Mouse (Mus musculus) heart, adult 18-20 months (tissue): Measurements from ENCODE around the gene Plcl2. TPM values are rescaled to one million over a fixed set of nuclear protein-coding genes. Genes with fewer than 3 reads are reported as not detected.

ENCODE experiments used
- DNase-seq, 2 experiments: peaks; one replicate each; pipeline ENCODE4 v3.0.0; 2021 to 2022; ENCODE audit warnings: mixed read lengths in 1 of 2
- total RNA-seq, 2 experiments: library from RNA; stranded (reverse); gene quantifications; 2 replicates each; pipeline ENCODE4 v1.2.3; 2021

Gene Plcl2
- total RNA-seq, 2 experiments from 2014 or later = 8.7 to 9.1 TPM

- no peak for DNase-seq
These were observed 10.0 kb upstream of the Plcl2 start for GRCm38 (mm10) chr17:50499091-50499790.

DNA sequence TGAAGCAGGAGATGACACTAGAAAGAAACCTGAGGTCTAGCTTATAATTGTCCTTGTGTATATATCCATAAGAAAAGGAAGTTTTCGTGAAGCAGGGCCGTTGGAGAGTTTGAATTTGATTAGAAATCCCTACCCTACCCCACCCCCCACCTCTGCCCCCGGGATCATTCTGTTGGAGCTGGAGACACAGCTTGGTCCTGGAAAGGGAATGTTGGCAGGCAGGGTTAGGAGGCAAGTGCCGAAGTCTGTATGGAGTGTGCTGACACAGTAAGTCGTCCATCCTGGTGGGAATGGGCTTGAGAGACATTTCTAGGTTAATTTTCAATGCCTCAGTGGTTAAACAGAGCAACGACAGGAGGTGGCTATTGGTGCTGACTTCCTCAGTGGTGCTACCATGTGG, 8.4 kb upstream of the Plcl2 start:
- no peak for DNase-seq

- no peak for DNase-seq
These were observed 6.1 kb upstream of the Plcl2 start for GRCm38 (mm10) chr17:50503075-50503474.

- no peak for DNase-seq
These were observed 4.9 kb upstream of the Plcl2 start for GRCm38 (mm10) chr17:50504070-50504846.

GRCm38 (mm10) chr17:50505910-50506634, 3.1 kb upstream of the Plcl2 start:
- no peak for DNase-seq

DNA sequence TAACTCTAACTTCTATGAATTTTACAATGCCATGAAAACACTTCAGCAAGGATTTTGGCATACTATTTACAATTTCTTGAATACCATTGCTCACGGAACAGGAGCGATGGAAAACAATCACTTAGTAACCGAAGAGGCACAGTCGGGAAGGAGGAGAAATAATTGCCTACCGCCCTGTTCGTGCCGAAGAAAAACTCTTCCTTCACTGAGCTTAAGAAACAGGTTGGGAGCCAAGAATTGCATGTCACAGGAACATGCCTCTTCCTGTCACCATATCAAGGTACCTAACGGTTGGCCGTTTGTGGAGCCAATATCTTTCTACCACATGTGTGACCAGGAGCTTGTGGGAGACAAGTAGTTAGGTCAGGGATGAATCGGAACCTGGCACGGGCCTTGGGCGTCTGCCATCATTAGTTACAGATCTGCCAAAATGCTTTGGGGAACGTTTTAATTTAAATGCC, 2.3 kb upstream of the Plcl2 start:
- DNase-seq = peak in 1 of 2 experiments; percentile 34

DNA sequence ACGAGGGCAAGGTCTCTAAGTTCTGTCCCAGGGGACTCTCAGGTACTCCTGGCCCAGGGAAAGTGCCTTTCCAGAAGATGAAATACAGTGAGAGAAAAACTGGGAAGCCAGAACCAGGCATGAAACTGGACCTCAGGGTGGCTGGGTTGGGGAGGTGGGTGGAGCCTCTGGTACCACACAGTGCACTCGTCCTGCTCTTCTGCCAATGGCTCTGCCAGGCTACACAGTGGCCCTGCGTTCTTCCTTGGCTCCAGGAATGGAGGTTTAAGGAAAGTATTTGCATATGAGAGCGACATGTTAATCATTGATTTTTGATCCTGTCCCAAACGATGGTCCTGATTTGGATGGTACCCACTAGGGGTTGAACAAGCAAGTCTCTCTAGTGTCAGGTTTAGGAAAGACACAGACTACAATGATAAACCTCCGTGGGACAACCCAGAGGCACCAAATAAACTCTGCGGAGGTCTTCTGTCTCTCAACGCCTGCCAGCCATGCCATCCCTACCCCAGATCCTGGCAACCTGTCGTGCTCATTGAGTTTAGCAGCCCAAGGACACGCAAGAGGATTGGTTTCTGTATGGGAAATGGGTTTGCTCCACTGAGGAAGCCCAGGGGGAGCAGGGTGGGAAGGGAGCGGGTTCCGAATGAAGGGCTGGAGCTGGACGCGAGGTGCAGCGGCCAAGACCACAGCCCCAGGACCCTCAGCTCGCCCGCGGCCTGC, 988 bp upstream of the Plcl2 start:
- DNase-seq = peak in 1 of 2 experiments; percentile 18

DNA sequence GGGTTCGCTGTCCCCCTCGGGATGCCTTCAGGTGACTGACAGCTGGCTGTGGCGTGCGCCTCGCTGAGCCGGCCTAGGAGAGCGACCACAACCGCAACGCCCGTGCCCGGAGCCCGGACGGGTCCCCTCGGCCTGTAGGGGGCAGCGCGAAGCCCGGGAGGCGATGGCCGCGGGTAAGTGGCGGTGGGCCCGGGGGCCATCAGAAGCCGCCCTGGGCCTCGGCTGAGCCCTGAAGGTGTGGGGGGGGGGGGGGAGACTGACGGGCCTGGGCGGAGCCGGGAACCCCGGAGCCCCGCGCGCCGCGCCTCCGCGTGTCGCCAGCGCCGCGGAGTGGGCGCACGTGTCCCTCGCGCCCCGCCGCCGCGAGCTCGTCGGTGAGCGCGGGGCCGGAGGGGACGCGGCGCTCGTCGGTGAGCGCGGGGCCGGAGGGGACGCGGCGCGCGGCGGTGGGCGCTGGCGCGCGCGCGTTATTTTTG, 390 bp upstream of the Plcl2 start:
- peak; percentile 77 to 81 for DNase-seq

DNA sequence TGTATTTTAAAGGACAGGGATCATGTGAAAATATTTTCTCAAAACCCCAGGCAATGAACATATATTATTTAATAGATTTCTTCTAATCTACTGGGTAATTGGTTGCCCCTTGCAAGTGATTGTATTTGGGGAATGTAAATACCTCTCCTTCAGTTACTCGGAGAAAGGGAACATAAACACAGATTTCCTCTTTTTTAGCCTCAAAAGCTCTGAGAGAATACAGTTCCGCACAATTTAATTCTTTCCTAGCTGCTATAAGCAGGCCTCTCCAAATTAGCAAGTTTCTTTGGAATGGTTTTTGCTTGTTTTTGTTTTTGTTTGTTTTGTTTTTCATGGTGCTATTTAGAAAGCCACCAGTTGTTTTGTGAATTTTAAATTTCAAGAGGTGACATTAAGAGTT, 1.1 kb downstream of the Plcl2 start:
- DNase-seq = no peak

GRCm38 (mm10) chr17:50510741-50511140, 1.5 kb downstream of the Plcl2 start:
- peak in 1 of 2 experiments; percentile 29 for DNase-seq

DNA sequence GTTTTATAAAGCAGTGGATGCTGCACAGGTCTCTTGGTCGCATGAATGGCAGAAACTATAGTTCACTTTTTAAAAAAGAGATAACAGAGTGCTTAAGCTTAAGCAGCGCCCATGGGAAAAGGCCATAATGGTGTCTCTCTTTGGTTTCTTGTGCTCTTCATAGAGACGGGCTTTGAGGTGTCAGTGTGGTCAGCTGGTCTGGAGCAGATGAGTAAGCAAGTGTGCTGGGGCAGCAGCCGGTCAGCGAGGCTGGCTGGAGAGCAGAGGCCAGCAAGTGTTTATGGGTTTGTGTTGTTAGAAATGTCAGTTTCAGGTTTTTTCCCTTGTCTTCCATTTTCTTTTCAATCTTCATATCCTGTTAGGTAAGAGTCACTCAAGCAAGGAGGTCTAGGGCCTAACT, 3.0 kb downstream of the Plcl2 start:
- DNase-seq = no peak

GRCm38 (mm10) chr17:50512841-50513240, 3.6 kb downstream of the Plcl2 start:
- no peak for DNase-seq

- no peak for DNase-seq
These were observed 4.2 kb downstream of the Plcl2 start for GRCm38 (mm10) chr17:50513376-50513775.

GRCm38 (mm10) chr17:50514012-50514411, 4.8 kb downstream of the Plcl2 start:
- DNase-seq = no peak

GRCm38 (mm10) chr17:50515926-50516325, 6.7 kb downstream of the Plcl2 start:
- DNase-seq = no peak

GRCm38 (mm10) chr17:50517781-50518415, 8.7 kb downstream of the Plcl2 start:
- DNase-seq = no peak

GRCm38 (mm10) chr17:50519588-50519987, 10.4 kb downstream of the Plcl2 start:
- DNase-seq = no peak

- DNase-seq = no peak
These were observed 13.4 kb downstream of the Plcl2 start for GRCm38 (mm10) chr17:50522473-50523083.

DNA sequence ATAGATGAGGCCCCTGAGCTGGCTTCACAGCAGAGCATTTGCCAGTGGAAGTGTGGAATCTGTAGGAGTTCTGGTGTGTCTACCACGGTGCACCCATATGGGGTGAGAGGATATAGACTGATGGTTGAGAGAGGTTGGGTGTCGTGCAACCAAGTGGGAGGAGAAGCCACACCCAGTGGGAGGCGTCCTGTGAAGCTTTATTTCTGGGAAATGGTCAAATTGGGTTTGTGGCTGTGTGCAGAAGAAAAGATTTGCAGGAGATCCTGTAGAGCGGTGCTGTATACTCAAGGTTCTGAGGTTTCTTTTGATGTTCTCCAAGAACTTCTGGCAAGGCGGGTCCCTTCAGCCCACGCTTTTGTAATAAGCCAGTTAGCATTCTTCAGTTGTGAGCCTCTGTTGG, 15.8 kb downstream of the Plcl2 start:
- DNase-seq = no peak

GRCm38 (mm10) chr17:50525821-50526220, 16.6 kb downstream of the Plcl2 start:
- peak; percentile 38 to 55 for DNase-seq

DNA sequence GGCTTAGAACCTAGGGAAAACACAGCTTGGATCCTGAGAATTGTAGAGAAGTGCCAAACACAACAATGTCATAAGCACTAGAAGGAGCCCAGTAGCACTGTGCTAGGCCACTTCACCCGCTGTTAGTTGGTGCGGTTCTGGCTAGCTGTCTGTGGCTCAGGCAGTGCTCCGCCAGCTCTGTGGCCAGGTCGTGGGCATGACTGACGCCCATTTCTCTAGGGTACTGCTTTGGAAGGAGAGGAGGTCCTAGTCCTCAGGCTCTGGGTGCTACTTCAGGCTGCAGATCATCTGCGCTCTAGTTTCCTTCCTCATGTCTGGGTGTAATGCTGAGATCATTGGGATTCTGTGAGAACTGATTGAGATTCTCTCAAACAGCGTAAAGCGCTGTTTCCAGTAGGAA, 20.9 kb downstream of the Plcl2 start:
- peak in 1 of 2 experiments; percentile 30 for DNase-seq
